Mouse (Mus musculus) 416B (cell line): ENCODE data around the gene Hist1h2bk.

Experiments used
- DNase-seq: peaks from one replicate; pipeline ENCODE4 v3.0.0; 2011; ENCODE audit warnings: low read depth

The Hist1h2bk gene

DNA sequence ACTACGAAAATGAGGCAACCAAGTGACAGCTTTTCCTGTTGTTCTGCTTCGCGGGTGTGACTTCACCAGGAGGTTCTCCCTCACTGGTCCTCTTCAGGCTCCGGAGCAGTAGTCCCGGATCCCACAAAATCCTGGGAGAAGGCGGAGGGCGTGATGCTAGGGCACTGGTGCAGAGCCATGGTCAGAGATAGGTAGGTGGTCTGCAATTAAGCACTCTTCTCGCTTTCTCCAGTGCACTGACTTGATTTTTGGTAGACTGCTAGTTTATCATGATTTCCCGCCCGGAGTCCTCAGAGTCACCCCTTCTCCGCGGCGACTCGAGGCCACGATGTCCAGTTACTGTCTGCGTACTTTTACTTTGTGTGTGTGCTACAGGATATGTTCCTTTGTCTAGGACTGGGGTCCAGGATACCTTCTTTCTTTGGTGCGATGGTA, 21.2 kb upstream of the Hist1h2bk start:
- DNase-seq, result no peak

- DNase-seq, result peak; percentile 95
Measured at GRCm38 (mm10) chr13:22015479-22016450, 19.9 kb upstream of the Hist1h2bk start.

GRCm38 (mm10) chr13:22019934-22020835, 15.5 kb upstream of the Hist1h2bk start:
- DNase-seq, result no peak

DNA sequence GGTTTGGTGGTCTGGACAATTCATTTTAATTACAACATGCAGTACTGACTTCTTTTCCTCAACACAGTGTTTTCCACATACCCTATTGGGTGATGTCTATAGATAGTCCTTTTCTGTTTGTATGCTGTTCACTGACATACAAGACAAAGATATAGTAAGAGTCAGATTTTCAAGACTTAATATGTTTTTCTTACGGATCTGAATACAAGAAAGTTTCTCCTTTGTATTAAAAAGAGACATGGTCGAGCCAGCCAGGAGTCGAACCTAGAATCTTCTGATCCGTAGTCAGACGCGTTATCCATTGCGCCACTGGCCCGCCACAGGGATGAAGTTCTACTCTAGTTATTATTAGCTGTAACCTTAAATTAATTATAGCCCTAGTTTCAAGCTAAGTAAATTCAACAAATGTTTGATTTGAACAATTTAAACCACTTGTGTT, 14.8 kb upstream of the Hist1h2bk start:
- peak; percentile 88 for DNase-seq

DNA sequence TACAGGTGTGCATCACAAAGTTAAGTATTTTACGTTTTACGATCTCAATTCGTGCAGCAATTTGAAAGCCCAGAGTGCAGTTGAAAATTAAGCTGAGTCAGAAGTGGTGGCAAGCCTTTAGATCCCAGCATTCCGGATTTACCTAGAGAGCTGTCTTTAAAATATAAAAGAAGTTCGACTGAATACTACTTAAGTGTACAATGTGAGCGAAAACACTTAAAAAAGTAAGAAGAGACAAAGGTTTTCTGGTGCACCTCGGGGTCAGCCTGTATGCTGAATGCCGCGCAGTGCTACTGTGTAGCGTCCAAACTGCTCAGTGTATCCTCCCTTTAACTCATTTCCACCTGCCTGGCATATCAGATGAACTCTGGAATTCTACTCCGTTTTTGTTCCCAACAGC, 14.1 kb upstream of the Hist1h2bk start:
- DNase-seq, result peak; percentile 74

DNA sequence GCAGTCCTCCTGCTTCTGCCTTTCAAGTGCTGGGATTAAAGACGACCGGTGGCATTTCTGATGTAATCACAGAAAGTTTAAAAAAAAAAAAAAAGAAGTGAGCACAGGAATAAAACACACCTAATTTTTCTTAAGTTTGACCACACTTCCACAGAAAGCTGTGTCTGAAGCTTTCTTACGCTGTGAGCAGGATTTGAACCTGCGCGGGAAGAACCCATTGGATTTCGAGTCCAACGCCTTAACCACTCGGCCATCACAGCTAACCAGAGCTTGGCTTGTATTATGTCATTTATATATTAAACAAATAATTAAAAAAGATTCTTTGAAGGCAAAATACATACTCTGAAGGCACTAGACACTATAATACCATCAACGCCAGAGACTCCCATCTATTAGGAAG, 13.4 kb upstream of the Hist1h2bk start:
- peak; percentile 97 for DNase-seq

DNA sequence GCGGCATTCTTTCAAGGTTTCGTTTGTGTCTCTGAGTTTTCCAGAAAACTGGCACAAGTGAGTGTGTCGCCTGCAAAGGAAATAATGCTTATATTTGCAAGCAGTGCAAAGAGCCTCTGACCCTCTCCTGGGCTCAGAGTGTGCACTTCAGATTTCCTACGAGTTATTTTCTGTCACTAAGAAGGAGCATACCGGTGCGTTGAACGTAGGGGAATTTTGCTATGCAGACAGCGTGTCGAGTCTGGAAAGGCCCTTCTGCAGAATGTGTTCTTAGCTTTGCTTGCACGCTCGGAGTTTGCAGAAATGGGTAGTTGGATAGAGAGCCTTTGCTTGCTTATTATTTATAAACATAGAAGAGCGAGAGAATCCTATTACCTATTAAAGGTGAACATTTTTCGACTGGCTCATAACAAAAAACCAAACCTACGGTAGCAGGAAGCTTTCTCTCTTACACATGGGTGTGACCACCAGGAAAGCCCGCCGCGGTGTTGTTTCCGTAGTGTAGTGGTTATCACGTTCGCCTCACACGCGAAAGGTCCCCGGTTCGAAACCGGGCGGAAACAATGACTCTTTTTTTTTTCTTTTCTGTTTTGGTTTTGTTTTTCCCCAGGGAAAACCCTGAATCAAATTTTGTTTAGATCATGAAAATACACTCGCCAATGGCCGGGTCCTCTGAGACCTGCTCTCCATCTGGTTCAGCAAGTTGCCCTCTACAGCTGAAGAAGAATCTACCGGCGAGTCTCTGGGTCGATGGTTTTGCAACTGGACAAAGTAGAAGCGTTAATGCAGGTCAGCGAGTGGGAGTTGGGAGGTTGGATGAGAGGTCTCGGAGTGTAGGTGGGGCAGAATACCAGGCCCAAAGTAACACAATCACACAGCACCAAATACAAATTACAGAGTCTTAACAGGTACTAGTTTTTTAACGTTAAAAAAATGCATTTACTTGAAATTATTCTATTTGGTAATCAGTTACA, 9.3 kb upstream of the Hist1h2bk start:
- peak; percentile 90 for DNase-seq

GRCm38 (mm10) chr13:22028673-22029460, 6.8 kb upstream of the Hist1h2bk start:
- peak; percentile 98 for DNase-seq

- DNase-seq, result peak; percentile 89
Measured at GRCm38 (mm10) chr13:22029928-22030327, 5.7 kb upstream of the Hist1h2bk start.

GRCm38 (mm10) chr13:22030493-22030892, 5.2 kb upstream of the Hist1h2bk start:
- DNase-seq, result peak; percentile 79

DNA sequence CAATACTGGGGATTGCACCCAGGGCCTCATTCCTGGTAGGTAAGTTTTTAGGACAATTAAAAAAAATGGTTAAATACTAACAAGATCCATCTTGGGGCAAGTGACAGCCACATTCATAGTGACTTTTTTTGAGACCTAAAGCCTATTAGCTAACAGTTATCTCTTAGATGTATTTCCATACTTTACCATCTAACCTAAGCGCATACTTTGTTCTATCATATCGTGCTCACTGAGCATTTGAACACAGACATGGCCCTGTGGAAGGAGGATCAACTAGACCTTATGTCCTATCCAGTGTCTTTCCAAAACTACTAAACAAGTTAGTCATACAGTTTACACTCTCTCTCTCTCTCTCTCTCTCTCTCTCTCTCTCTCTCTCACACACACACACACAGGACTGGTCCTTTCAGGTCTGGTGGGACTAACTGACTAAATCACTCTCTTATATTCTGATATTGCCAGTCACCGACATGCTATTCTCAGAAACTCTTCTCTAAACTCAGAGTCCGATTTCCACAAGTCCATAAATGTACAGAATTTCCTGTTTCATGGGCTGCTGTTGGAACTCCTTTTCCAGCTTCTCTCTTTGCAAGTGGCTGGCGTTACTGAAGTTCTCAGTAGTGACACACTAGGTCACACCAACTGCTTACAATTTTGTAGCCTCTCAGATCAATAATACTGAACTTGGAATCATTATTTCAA, 1.8 kb upstream of the Hist1h2bk start:
- peak; percentile 82 for DNase-seq

GRCm38 (mm10) chr13:22034443-22035266, 1.0 kb upstream of the Hist1h2bk start:
- peak; percentile 89 for DNase-seq

- peak; percentile 90 for DNase-seq
Measured at GRCm38 (mm10) chr13:22036149-22036956, 683 bp downstream of the Hist1h2bk start.

- no peak for DNase-seq
Measured at GRCm38 (mm10) chr13:22036986-22037385, 1.3 kb downstream of the Hist1h2bk start.

GRCm38 (mm10) chr13:22037415-22037814, 1.7 kb downstream of the Hist1h2bk start:
- peak; percentile 47 for DNase-seq

DNA sequence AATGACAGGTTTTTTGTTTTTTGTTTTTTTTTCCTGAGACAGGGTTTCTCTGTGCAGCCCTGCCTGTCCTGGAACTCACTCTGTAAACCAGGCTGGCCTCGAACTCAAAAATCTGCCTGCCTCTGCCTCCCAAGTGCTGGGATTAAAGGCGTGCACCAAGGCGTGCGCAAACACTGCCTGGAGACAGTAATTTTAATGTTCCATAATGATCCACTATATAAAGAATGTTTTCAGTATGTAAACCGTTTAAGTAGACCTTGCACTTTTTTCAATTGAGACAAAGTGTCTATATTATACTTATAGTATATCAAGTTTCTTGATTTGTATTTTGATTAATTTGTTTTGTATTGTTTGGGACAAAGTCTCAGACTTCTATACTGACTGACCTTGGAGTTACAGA, 3.7 kb downstream of the Hist1h2bk start:
- no peak for DNase-seq

- DNase-seq, result no peak
Measured at GRCm38 (mm10) chr13:22039951-22040463, 4.3 kb downstream of the Hist1h2bk start.
